Mouse (Mus musculus): ENCODE measurements around the gene Zfp324. TPM values are rescaled to one million over a fixed set of nuclear protein-coding genes. Genes with fewer than 3 reads are reported as not detected.

Gene Zfp324
- total RNA-seq, 2 experiments from 2014 or later = 6.0 to 6.6 TPM

GRCm38 (mm10) chr7:13007341-13008092 is 41.9 kb downstream of the Zfp324 start:
- DNase-seq (ENCODE audit: low spot score in 2 of 2) = no peak

DNA sequence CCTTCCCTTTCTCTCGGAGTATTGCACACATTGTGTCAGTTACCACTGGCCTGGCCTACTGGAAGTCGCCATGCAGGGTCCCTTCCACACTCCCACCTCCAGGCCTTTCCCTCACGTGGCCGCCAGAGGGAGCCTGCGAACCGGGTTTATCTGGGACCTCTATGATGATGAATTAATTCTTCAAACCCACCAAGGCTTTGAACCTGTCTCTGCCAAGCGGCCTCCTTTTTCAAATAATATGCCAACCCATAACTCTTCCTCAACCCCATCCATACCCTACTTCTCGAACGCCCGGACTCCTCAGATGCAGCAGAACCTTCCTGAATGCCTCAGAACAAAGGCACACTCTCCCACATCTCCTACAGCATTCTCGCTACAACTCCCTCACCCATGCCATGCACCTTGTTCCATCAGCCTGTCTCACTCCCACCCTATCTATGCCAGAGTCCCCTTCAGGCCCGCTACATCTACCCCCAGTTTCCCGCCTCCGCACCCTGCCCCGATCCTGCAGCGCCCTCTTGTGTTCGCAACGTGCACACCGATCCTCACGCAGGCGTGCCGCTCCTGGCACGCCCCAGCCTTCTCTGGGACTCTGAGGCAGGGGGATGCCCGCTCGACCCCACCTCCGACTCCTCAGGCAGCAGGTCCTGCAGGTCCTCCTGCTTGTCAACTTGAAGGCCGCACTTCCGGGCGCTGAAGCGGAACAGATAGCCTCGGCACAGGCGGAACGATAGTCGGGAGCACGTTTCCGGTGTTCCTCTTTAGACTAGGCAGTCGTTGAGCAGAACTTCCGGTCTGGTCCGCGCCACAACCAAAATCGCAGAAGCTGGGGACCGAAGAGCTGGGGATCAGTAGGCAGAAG is 43.7 kb downstream of the Zfp324 start:
- peak; percentile 75 to 93 for DNase-seq (ENCODE audit: low spot score in 2 of 2)

GRCm38 (mm10) chr7:13010005-13010908 is 44.6 kb downstream of the Zfp324 start, which contains the start of gene Zbtb45:
Zbtb45 (minus strand) TSS chr7:13010034.
- no peak for DNase-seq (ENCODE audit: low spot score in 2 of 2)

DNA sequence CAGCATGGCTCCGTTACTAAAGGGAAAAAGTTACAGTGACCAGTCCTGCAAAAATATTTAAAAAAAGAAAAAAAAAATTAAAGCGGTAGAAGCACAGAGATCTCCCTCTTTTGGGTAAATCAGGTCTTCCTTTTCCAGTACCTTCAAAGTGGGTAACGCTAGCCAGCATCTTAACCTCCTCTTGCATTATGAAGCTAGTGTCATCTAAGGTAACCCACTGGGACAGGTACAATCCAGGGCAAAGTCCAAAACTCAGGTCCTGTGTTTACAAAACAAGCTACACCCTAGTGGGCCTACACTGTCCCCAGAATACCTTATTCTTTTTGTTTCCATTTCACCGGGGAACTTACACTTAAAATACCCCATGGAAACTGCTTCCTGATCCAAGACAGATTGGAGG is 48.0 kb downstream of the Zfp324 start:
- DNase-seq (ENCODE audit: low spot score in 2 of 2) = no peak

DNA sequence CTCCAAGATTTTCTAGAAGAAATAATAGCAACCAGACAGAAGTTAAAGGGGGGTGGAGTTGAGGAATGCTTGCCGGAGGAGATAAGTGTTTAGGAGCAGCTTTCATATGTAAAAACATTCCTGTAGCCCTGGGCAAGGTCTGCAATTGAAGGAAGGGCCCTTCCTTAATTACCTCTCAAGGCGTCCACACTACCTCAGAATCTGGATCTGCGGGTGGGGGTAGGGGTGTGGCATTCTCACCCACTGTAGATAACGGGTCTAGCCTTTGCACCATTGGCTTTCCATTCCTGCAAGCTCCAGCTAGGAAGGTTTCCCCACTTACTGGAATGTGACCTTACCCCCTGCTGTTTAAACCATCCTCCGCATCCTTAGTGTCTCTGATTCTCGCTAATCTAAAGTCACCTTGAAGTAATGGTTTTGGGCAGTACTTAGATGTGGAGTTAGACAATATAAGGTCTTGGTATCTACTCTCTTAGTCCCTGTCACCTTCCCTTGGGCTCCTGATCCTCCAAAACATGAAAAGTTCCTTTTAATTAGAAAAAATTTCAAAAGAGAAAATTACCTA is 48.7 kb downstream of the Zfp324 start:
- no peak for DNase-seq (ENCODE audit: low spot score in 2 of 2)

GRCm38 (mm10) chr7:13015217-13015616 is 49.6 kb downstream of the Zfp324 start:
- DNase-seq (ENCODE audit: low spot score in 2 of 2) = no peak

DNA sequence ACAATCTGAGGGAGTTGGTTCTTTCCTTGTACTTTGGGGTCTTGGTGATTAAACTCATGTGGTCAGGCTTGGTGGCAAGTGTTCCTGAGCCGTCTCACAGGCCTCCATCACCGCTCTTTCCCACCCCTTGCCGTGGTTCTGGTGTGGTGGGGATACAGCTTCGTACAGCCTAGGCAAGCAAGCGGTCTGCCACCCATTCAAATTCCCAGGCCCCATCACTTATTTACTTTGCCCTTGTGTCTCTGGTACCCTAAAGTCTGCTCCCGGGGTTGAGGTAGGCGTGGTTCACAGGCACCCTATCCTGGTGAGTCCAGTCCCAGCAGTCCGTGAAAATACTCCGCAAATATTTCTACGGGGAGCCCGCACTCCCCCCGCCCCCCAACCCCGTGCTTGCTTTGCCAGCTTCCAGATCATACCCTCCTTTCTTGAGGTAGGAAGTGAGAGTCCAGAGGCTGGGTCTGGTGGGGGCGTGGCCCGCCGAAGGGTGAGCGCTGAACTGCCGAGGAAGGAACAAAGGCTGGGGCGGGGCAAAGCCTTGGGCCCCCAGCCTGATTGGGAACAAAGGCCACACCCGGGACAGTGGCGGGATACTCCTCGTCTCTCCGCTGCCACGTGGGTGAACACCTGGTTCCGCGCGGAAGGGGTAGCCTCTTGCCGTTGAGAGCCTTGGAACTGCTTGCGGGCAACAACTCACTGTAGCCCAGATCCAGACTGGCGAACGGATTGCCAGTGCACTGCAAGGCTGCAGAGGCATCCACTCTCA is 57.3 kb downstream of the Zfp324 start:
- DNase-seq (ENCODE audit: low spot score in 2 of 2) = peak in 1 of 2 experiments; percentile 69

Other genes starting within 250 kb of the Zfp324 start
- gene Vmn2r56, start 230.8 kb upstream of the Zfp324 start, total RNA-seq (2021) = not detected
- gene Zscan18, start 162.2 kb upstream of the Zfp324 start, total RNA-seq (2021) = 1 to 10 TPM; 7.5 to 7.8 TPM
- 10 to 100 TPM in 1 of 2 experiments, 1 to 10 TPM in 1; 9.5 to 11.6 TPM for gene Zfp329, start 147.0 kb upstream of the Zfp324 start, total RNA-seq (2021)
- 10 to 100 TPM; 19.5 to 20.3 TPM for gene Zfp110, start 131.1 kb upstream of the Zfp324 start, total RNA-seq (2021)
- 1 to 10 TPM; 3.2 to 3.4 TPM for gene Zfp128, start 84.7 kb upstream of the Zfp324 start, total RNA-seq (2021)
- gene Zscan22, start 68.0 kb upstream of the Zfp324 start, total RNA-seq (2021) = 1 to 10 TPM; 4.9 to 5.7 TPM
- 1,000 to 10,000 TPM; 1,104 to 1,266 TPM for gene Rps5, start 43.5 kb upstream of the Zfp324 start, total RNA-seq (2021)
- under 1 TPM; 0.62 to 0.69 TPM for gene Rnf225, start 38.4 kb upstream of the Zfp324 start, total RNA-seq (2021)
- gene Zfp446, start 12.0 kb downstream of the Zfp324 start, total RNA-seq (2021) = 1 to 10 TPM; 4.2 TPM
- under 1 TPM; 0.10 to 0.20 TPM for gene Slc27a5, start 32.4 kb downstream of the Zfp324 start, total RNA-seq (2021)
- gene Trim28, start 33.3 kb downstream of the Zfp324 start, total RNA-seq (2021) = 100 to 1,000 TPM; 232 to 252 TPM
- gene Zbtb45, start 44.2 kb downstream of the Zfp324 start, total RNA-seq (2021) = 10 to 100 TPM; 10.4 to 13.5 TPM
- 100 to 1,000 TPM; 135 to 143 TPM for gene Chmp2a, start 69.0 kb downstream of the Zfp324 start, total RNA-seq (2021)
- 100 to 1,000 TPM; 163 to 175 TPM for gene Ube2m, start 72.4 kb downstream of the Zfp324 start, total RNA-seq (2021)
- 1 to 10 TPM; 1.6 to 1.8 TPM for gene Mzf1, start 88.9 kb downstream of the Zfp324 start, total RNA-seq (2021)
- gene Vmn1r85, start 129.3 kb downstream of the Zfp324 start, total RNA-seq (2021) = not detected
- gene Vmn1r86, start 154.1 kb downstream of the Zfp324 start, total RNA-seq (2021) = not detected
- not detected for gene Vmn1r87, start 174.3 kb downstream of the Zfp324 start, total RNA-seq (2021)
- gene Vmn1r88, start 193.7 kb downstream of the Zfp324 start, total RNA-seq (2021) = under 1 TPM; 0.05 to 0.08 TPM
- gene Vmn1r89, start 247.2 kb downstream of the Zfp324 start, total RNA-seq (2021) = not detected

Measured in gastrocnemius, postnatal 4 days (tissue).